Mouse (Mus musculus) megakaryocyte, embryonic 14.5 days (primary cell): Measurements from ENCODE around the gene Fosb. TPM values are rescaled to one million over a fixed set of nuclear protein-coding genes. Genes with fewer than 3 reads are reported as not detected.

Experiments used
- H3K27me3 ChIP-seq: replicated peaks from 2 replicates; pipeline ENCODE3; 2012; ENCODE audit warnings: inconsistent platforms
- H3K36me3 ChIP-seq: replicated peaks from 2 replicates; pipeline ENCODE3; 2012; ENCODE audit warnings: low read length, inconsistent platforms, mixed read lengths
- H3K4me1 ChIP-seq: 2 replicates; pipeline ENCODE4 v1.6.1; 2012; ENCODE audit warnings: inconsistent platforms
- H3K4me3 ChIP-seq: replicated peaks from 2 replicates; pipeline ENCODE3; 2012; ENCODE audit warnings: moderate library complexity, mild to moderate bottlenecking, inconsistent platforms
- H3K9me3 ChIP-seq: 2 replicates; pipeline ENCODE4 v1.6.1; 2012; ENCODE audit warnings: inconsistent platforms
- FLI1 ChIP-seq: IDR thresholded peaks from 2 replicates; pipeline ENCODE4 v1.6.1; 2012; ENCODE audit warnings: low read length, inconsistent platforms, mixed read lengths
- GATA1 ChIP-seq: IDR thresholded peaks from 3 replicates; pipeline ENCODE4 v1.6.1; 2012; ENCODE audit warnings: mixed read lengths, low read length, inconsistent platforms, borderline replicate concordance
- polyA plus RNA-seq: library from polyadenylated mRNA; stranded (reverse); fragments of >175 nt; gene quantifications from 2 replicates; pipeline ENCODE4 v1.2.3, GENCODE M21; 2012; ENCODE audit warnings: low replicate concordance; ENCODE audit not compliant: insufficient read depth

Fosb gene
- polyA plus RNA-seq, 1 experiment, result 33.1 TPM

DNA sequence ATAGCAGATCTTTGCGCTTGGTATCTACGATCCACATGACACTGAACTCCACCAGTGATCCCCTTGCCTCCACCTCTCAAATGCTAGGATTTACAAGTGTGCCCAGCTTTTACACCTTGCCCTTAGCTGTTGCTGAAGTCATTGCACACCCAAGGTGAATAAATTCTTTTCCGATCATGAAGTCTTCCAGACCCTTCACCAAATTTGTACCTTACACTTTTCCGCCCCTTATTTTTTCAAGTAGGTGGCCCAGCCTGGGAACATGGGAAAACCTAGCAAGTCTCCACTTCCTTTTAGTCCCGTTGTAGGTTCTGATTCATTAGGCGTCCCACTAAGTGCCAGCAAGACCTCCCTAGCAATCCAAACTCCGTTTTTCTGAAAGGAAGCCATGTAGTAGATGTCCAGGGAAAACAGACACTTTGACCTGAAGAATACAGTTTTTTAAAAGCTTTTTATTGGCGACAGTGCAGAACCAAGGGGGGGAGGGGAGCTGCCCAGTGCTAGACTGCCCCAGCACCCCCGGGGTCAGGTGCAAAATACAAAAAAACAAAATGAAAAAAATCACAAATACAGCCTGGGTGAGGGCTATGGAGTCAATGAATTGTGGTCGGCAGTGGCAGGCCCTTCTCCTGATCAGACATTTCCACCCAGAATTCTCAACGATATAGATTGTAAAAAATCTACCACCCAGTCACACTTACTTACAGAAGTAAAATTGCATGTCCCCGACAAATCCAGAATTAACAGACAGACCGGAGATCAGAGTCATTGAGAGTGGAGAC, 7.4 kb downstream of the Fosb start:
- peaks cover 51% of the 10 kb centered on the region for H3K27me3 ChIP-seq
- H3K4me1 ChIP-seq, result peaks cover 63% of the 10 kb centered on the region
- H3K9me3 ChIP-seq, result no peaks in the 10 kb centered on the region
- TF ChIP-seq FLI1 (no peak), GATA1 (no peak)
- H3K36me3 ChIP-seq, result no peaks in the 10 kb centered on the region
- H3K4me3 ChIP-seq, result peak overlapping the region; percentile 88

DNA sequence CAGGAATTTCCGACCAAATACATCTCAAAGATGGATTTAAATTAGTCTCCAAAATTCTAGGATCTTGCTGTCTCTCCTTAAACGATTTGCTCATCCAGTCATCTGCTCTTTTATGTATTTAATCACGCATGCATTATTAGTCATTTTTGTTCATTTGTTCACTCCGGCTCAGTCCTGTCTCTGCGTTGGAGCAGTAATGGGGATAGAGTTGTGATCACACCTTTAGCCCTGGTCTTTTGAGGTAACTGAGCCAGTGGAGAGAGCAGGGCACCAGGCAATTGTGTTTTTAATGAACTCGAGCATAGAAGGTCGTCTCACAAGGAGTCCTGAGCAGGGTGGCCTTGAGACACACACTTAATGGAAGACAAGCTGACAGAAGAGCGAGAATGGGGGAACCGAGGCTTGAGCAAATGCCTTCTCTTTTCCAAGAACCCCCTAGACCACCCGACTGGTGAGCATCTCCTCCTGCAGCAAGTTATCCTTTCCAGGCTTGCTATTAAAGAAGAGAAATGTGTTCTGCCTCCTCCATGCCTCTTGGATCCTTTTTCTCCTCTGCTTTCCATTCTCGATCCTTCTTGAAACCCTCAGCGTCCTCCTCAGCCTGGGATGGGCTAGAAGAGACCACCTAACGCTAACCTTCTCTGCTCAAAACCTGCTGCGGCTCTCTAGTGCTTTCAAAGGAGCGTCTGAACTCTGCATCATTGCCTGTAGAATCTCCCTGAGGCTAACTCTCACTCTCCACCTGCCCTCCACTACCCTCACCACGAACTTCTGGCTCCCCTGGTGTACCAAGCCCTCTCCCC, 8.2 kb downstream of the Fosb start:
- Histone ChIP-seq H3K9me3 (no peaks in the 10 kb centered on the region), H3K4me1 (peaks cover 55% of the 10 kb centered on the region), H3K4me3 (peak overlapping the region; percentile 88), H3K36me3 (no peaks in the 10 kb centered on the region), H3K27me3 (peaks cover 46% of the 10 kb centered on the region)
- TF ChIP-seq FLI1 (no peak), GATA1 (no peak)

DNA sequence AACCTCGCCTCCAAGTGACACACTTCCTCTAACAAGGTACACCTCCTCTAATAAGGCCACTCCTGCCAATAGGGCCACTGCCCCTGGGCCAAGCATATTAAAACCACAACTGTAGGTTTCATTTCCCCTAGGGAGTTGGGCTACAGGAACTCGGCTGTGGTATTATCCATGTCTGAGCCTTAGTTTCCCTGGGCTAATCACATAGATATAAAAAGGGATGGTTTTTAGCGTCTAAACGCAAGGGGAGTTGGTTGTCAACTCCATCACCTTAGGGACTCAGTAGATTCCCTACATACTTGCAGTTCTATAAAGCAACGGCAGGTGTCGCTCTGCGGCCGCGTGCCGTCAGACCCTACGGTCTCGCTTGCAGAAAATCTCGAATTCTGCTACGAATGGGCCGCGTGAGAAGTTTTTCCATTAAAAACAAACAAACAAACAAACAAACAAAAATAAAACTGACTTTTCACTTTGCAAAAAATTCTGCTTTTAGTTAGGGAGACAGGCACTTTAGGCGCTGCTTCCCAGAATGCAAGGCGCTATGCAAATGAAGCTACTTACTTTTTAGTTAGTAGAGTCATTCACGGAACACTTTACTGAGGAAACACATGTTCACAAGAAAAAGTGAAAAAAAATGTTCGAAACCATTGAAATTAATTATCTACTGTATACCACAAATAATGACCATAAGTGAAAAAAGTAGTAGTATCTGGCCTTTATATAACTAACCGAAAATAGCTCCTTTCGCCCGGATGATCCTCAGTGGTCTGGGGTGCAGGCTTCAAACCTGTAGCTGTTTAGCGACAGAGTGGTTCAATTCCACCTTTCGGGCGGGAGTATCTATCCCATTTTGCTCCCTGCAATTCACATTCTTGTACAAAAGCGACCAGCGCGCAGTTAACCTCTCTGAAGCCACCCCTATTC, 9.1 kb downstream of the Fosb start:
- no peaks in the 10 kb centered on the region for H3K36me3 ChIP-seq
- H3K9me3 ChIP-seq, result no peaks in the 10 kb centered on the region
- peak overlapping the region; percentile 88 for H3K4me3 ChIP-seq
- peaks cover 36% of the 10 kb centered on the region for H3K27me3 ChIP-seq
- TF ChIP-seq GATA1 (no peak), FLI1 (no peak)
- H3K4me1 ChIP-seq, result peaks cover 47% of the 10 kb centered on the region

DNA sequence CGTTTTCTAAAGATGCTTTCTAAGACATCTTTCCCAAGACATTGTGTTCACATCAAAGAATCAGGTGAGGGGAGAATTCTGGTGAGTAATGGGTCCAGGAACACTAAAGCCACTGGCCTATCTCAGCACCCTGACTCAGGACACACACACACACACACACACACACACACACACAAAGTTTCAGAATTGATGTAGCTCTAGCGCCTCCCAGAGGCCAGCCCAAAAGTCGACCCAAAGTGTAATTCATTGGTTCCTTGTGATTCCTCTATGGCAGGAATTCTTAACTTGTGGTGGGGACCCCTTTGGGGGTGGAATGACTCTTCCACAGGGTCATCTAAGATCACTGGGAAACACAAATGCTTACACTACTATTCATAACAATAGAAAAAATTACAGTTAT, 10.7 kb downstream of the Fosb start:
- Histone ChIP-seq H3K4me1 (peaks cover 38% of the 10 kb centered on the region), H3K27me3 (peaks cover 21% of the 10 kb centered on the region), H3K4me3 (no peak overlapping the region), H3K9me3 (no peaks in the 10 kb centered on the region), H3K36me3 (no peaks in the 10 kb centered on the region)
- TF ChIP-seq GATA1 (no peak), FLI1 (no peak)

DNA sequence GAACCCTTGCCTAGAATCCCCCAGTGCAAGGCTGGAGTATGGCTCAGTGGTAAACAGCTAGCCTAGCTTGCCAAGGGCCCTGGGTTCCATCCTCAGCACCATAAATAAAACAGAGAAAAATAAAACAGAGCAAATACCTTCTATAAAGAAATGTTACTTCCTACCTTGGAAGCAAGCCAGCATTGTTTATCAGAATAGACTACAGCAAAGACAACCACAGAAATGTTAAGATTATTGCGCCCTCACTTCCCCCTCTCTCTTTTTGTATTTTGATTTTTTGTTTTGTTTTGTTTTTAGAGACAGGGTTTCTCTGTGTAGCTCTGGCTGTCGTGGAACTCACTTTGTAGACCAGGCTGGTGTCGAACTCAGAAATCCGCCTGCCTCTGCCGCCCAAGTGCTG, 12.1 kb downstream of the Fosb start:
- no peaks in the 10 kb centered on the region for H3K36me3 ChIP-seq
- peaks cover 33% of the 10 kb centered on the region for H3K4me1 ChIP-seq
- H3K4me3 ChIP-seq, result no peak overlapping the region
- no peaks in the 10 kb centered on the region for H3K9me3 ChIP-seq
- TF ChIP-seq GATA1, result no peak
- no peak for TF ChIP-seq FLI1
- peaks cover 16% of the 10 kb centered on the region for H3K27me3 ChIP-seq

DNA sequence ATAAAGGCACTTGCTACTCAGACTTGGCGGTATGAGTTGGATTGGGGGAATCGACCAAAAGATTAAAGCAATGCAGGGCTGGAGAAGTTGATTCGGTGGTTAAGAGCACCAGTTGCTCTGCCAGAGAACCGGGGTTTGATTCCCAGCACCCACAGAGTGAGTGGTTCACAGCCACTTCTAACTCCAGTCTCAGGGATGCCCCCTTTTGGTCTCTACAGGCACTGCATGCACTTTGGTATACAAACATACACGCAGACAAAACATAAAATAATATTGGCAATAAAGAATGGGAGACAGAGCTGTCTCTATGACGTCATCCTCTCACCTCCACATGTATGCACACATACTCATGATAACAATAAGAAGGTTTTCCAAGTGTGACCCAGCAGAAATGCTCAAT, 12.8 kb downstream of the Fosb start:
- Histone ChIP-seq H3K27me3 (peaks cover 9% of the 10 kb centered on the region), H3K4me1 (peaks cover 29% of the 10 kb centered on the region), H3K4me3 (no peak overlapping the region), H3K9me3 (no peaks in the 10 kb centered on the region), H3K36me3 (no peaks in the 10 kb centered on the region)
- TF ChIP-seq GATA1 (no peak), FLI1 (no peak)

DNA sequence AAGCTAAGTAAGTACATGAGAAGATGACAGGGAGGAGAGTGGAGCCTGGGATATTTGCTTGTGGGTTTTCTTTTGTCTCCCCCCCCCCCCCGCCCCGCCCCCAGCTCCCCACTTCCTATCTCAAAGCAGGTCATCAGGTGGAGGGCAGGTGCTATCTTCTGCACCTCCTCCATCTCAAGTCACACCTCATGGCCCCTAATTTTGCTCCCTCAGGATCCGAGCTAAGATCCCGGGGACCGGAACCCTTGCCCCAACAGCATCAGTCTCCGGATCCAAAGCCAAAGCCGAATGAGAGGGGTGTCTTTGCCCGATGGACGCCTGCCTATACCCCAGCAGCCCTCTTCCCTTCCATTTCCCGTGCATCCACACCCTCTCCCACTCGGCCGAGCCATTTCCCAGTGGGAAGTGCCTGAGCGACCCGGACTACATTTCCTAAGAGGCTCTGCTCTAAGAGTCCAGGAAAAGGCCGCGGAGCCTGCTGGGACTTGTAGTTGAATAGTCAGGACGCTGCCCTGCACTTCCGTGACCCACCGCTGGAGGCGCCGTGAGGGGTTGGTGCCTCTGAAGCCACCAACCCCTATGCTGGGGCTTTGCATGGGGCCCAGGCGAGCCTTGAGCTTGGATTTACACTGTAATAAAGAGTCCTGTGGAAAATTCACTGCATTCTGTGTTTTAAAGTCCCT, 14.2 kb downstream of the Fosb start:
- Histone ChIP-seq H3K9me3 (no peaks in the 10 kb centered on the region), H3K36me3 (no peaks in the 10 kb centered on the region), H3K4me1 (peaks cover 31% of the 10 kb centered on the region), H3K4me3 (peak overlapping the region; percentile 92), H3K27me3 (peaks cover 2% of the 10 kb centered on the region)
- TF ChIP-seq FLI1 (no peak), GATA1 (no peak)

DNA sequence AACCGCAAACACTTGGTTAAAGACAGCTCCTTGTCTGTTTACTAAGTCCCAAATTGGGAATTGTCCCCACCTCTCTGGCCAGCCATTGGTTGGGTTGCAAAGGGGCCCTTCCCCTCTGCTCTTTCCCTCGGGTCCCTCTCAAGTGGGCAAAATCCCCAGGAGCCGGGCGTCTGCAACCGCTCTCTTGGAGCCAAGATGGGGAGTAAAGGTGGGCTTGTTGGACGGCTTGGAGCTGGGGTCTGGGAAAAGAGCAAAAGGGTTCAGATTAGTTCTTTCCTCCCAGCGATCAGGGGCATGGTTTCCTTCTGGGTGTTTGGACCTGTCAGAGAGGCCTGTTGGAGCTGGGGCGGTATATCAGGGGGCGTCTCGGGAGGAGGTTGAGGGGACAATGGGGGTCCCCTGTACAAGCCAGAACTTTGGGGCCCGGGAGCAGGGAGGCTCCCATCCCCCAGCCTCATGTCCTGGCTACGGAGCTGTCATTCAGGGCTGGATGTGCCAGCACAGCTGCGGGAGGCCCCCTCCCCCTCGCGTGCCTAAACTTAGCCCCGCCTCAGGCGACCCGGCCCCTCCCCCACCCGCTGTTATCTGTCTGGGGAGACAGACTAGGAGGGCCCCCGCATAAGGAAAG, 18.8 kb downstream of the Fosb start:
- TF ChIP-seq FLI1 (no peak), GATA1 (no peak)
- H3K27me3 ChIP-seq, result peaks cover 22% of the 10 kb centered on the region
- H3K9me3 ChIP-seq, result no peaks in the 10 kb centered on the region
- peaks cover 29% of the 10 kb centered on the region for H3K4me1 ChIP-seq
- H3K4me3 ChIP-seq, result peak overlapping the region; percentile 90
- H3K36me3 ChIP-seq, result no peaks in the 10 kb centered on the region

DNA sequence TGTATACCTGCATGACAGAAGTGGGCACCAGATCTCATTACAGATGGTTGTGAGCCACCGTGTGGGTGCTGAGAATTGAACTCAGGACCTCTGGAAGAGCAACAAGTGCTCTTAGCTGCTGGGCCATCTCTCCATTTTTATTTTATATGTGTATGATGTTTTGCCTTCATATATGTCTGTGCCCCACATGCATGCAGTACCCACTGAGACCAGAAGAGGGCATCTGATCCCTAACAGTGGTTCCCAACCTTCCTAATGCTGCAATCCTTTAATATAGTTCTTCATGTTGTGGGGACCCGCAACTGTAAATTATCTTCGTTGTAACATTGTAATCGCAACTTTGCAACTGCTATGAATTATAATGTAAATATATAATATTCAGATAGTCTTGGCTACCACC, 25.1 kb downstream of the Fosb start:
- H3K4me3 ChIP-seq, result no peak overlapping the region
- TF ChIP-seq FLI1, result no peak
- peaks cover 48% of the 10 kb centered on the region for H3K27me3 ChIP-seq
- H3K36me3 ChIP-seq, result no peaks in the 10 kb centered on the region
- H3K4me1 ChIP-seq, result peaks cover 21% of the 10 kb centered on the region
- no peaks in the 10 kb centered on the region for H3K9me3 ChIP-seq
